Mouse (Mus musculus) liver, embryonic 12.5 days (tissue): ENCODE results near the gene Mcm9. TPM values are rescaled to one million over a fixed set of nuclear protein-coding genes. Genes with fewer than 3 reads are reported as not detected.

Source experiments
- polyA plus RNA-seq: library from polyadenylated mRNA; unstranded; fragments of >200 nt; fragmentation: Nextera tagmentation; extraction: Ambion mirVana; gene quantifications from 2 replicates; pipeline ENCODE4 v1.2.1, GENCODE M21; 2016

Mcm9 gene
- polyA plus RNA-seq, 1 experiment from 2014 or later: 7.8 TPM

Other genes starting within 250 kb of the Mcm9 start
- gene Asf1a, start 33.7 kb downstream of the Mcm9 start, polyA plus RNA-seq: 135 and 137 TPM in 2 replicates
- gene Fam184a, start 120.7 kb upstream of the Mcm9 start, polyA plus RNA-seq: 0.67 and 0.82 TPM in 2 replicates